Mouse (Mus musculus): Measurements from ENCODE around the gene Adamts14.

- TF ChIP-seq CTCF (IDR thresholded peaks at IDR 0.05) = no peak
- no peak for TF ChIP-seq EP300 (IDR thresholded peaks at IDR 0.05; ENCODE audit: insufficient read depth, low read depth, low read length)
Observed at GRCm38 (mm10) chr10:61174711-61175441, 98.4 kb downstream of the Adamts14 start.
